In the genomic region with DNA sequence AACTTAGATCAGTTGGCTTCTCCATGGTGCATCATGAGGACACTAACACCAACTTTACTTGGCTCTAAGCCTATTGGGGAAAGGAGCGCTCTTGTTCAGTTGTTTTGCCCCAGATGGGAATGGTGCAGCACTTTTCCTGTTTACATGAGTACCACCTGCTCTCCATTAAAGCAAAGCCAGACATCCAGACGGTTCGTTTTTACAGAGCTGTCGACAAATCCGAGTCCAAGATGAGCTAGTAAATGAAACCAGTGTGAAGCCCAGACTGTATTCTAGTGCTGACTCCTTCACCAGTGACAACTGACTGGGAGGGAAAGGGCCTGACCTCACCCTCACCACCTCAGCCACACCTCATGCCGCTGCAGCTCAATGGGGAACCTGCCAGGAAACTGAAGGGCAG, we compare ENCODE assay signal across 11 mouse cellular contexts. TPM values are rescaled to one million over a fixed set of nuclear protein-coding genes. Genes with fewer than 3 reads are reported as not detected.
DNase-seq lines count a peak whose midpoint lies in the region; ATAC-seq and TF ChIP-seq lines count a peak whose summit lies in the region.
"Had no signal": no experiment of that assay in that cellular context is flagged by ENCODE, and none has a peak within 500 bp of the region (broad histone marks: within the 10 kb centered on the region; RNA-seq: fewer than 3 reads in every experiment).

No protein-coding gene starts in this region.

- no peak overlapping the region for H3K27ac ChIP-seq in forebrain, embryonic 13.5 days
- H3K27ac ChIP-seq in forebrain, embryonic 11.5 days (ENCODE audit: low read depth, low read length), result no peak overlapping the region
- H3K27ac ChIP-seq in lung, embryonic 14.5 days (ENCODE audit: low read depth), result no peak overlapping the region
- H3K27ac ChIP-seq in hindbrain, embryonic 12.5 days, result no peak overlapping the region
- H3K27ac ChIP-seq: liver, embryonic 13.5 days; neural tube, embryonic 13.5 days had no signal

- WGBS in forebrain, embryonic 13.5 days, result 59% methylated on average over 6 of the region's 6 CpGs
- WGBS in forebrain, embryonic 11.5 days, result 70% methylated on average over 6 of the region's 6 CpGs
- 22% methylated on average over 6 of the region's 6 CpGs for WGBS in lung, embryonic 14.5 days
- WGBS in hindbrain, embryonic 12.5 days, result 63% methylated on average over 6 of the region's 6 CpGs

- H3K9me3 ChIP-seq in forebrain, embryonic 13.5 days (replicated peaks), result no peaks in the 10 kb centered on the region
- no peaks in the 10 kb centered on the region for H3K9me3 ChIP-seq in forebrain, embryonic 11.5 days (ENCODE audit: control insufficient read depth, low read length)
- no peaks in the 10 kb centered on the region for H3K9me3 ChIP-seq in lung, embryonic 14.5 days (ENCODE audit: low read depth, low read length)
- no peaks in the 10 kb centered on the region for H3K9me3 ChIP-seq in hindbrain, embryonic 12.5 days (replicated peaks)
- H3K9me3 ChIP-seq: liver, embryonic 13.5 days; neural tube, embryonic 13.5 days had no signal

- no peak for DNase-seq in forebrain, embryonic 11.5 days (ENCODE audit: low spot score)
- peak; percentile 32 for DNase-seq in lung, embryonic 14.5 days
- DNase-seq in lung, adult 18-20 months, result no peak
- peak; percentile 73 for DNase-seq in layer of hippocampus, adult 9-11 months
- DNase-seq in telencephalon, adult 2 months (ENCODE audit: low read depth, low spot score), result peak; percentile 35
- no peak for DNase-seq in left cerebral cortex, adult 18-20 months (ENCODE audit: low spot score in 2 of 2)
- DNase-seq: cerebellum, adult 11 months; liver, embryonic 13.5 days had no signal

- no peak overlapping the region for H3K4me3 ChIP-seq in forebrain, embryonic 13.5 days
- no peak overlapping the region for H3K4me3 ChIP-seq in forebrain, embryonic 11.5 days (ENCODE audit: low read depth, low read length)
- no peak overlapping the region for H3K4me3 ChIP-seq in lung, embryonic 14.5 days (ENCODE audit: low read depth, low read length)
- H3K4me3 ChIP-seq in hindbrain, embryonic 12.5 days, result no peak overlapping the region
- H3K4me3 ChIP-seq: liver, embryonic 13.5 days; neural tube, embryonic 13.5 days had no signal

- TF ChIP-seq CTCF in lung, embryonic 14.5 days (IDR thresholded peaks at IDR 0.05; ENCODE audit: low read depth), result no peak

- H3K4me1 ChIP-seq in forebrain, embryonic 13.5 days, result no peaks in the 10 kb centered on the region
- no peaks in the 10 kb centered on the region for H3K4me1 ChIP-seq in forebrain, embryonic 11.5 days (replicated peaks; ENCODE audit: control insufficient read depth, insufficient read depth, low read length)
- H3K4me1 ChIP-seq in lung, embryonic 14.5 days (ENCODE audit: insufficient read depth), result no peaks in the 10 kb centered on the region
- no peaks in the 10 kb centered on the region for H3K4me1 ChIP-seq in hindbrain, embryonic 12.5 days
- H3K4me1 ChIP-seq: liver, embryonic 13.5 days; neural tube, embryonic 13.5 days had no signal

- peak; percentile 44; the same call in 1 of the 2 replicates for ATAC-seq in forebrain, embryonic 13.5 days
- ATAC-seq in forebrain, embryonic 11.5 days (replicated peaks; ENCODE audit: low FRiP score), result no peak
- ATAC-seq in lung, embryonic 14.5 days (ENCODE audit: insufficient read depth), result no peak
- ATAC-seq in hindbrain, embryonic 12.5 days (ENCODE audit: low FRiP score), result no peak

- peaks cover 44% of the 10 kb centered on the region for H3K36me3 ChIP-seq in forebrain, embryonic 13.5 days (ENCODE audit: poor library complexity, severe bottlenecking)
- H3K36me3 ChIP-seq in forebrain, embryonic 11.5 days (ENCODE audit: control insufficient read depth, insufficient read depth, low read length), result peaks cover 9% of the 10 kb centered on the region
- H3K36me3 ChIP-seq in lung, embryonic 14.5 days (ENCODE audit: insufficient read depth), result peaks cover 46% of the 10 kb centered on the region
- peaks cover 46% of the 10 kb centered on the region for H3K36me3 ChIP-seq in hindbrain, embryonic 12.5 days

- H3K9ac ChIP-seq in forebrain, embryonic 13.5 days, result no peak overlapping the region
- no peak overlapping the region for H3K9ac ChIP-seq in forebrain, embryonic 11.5 days (ENCODE audit: low read length)
- H3K9ac ChIP-seq in lung, embryonic 14.5 days, result no peak overlapping the region
- H3K9ac ChIP-seq in hindbrain, embryonic 12.5 days, result no peak overlapping the region
- H3K9ac ChIP-seq: liver, embryonic 13.5 days; neural tube, embryonic 13.5 days had no signal

- H3K27me3 ChIP-seq in forebrain, embryonic 13.5 days, result no peaks in the 10 kb centered on the region
- H3K27me3 ChIP-seq in forebrain, embryonic 11.5 days (ENCODE audit: control insufficient read depth, insufficient read depth, low read length), result no peaks in the 10 kb centered on the region
- H3K27me3 ChIP-seq in lung, embryonic 14.5 days (ENCODE audit: insufficient read depth, low read length), result no peaks in the 10 kb centered on the region
- H3K27me3 ChIP-seq in hindbrain, embryonic 12.5 days, result no peaks in the 10 kb centered on the region
- H3K27me3 ChIP-seq: liver, embryonic 13.5 days; neural tube, embryonic 13.5 days had no signal

- no peak overlapping the region for H3K4me2 ChIP-seq in forebrain, embryonic 13.5 days
- no peak overlapping the region for H3K4me2 ChIP-seq in forebrain, embryonic 11.5 days (ENCODE audit: low read depth, low read length, severe bottlenecking)
- H3K4me2 ChIP-seq in lung, embryonic 14.5 days, result no peak overlapping the region
- no peak overlapping the region for H3K4me2 ChIP-seq in hindbrain, embryonic 12.5 days (replicated peaks)
- H3K4me2 ChIP-seq: liver, embryonic 13.5 days; neural tube, embryonic 13.5 days had no signal

RNA-seq across cellular contexts. Expression of gene Agbl5, which starts 9.9 kb away (rescaled TPM):
- polyA plus RNA-seq in forebrain, embryonic 13.5 days (2015; fragmentation: Nextera tagmentation; extraction: Ambion mirVana), result 22.7 and 25.3 TPM in 2 replicates
- polyA plus RNA-seq in forebrain, embryonic 11.5 days (2014; fragmentation: Nextera tagmentation; extraction: Ambion mirVana), result 34.5 and 37.3 TPM in 2 replicates
- polyA plus RNA-seq in lung, embryonic 14.5 days (2014; fragmentation: Nextera tagmentation; extraction: Ambion mirVana), result 25.2 and 26.0 TPM in 2 replicates
- polyA plus RNA-seq in hindbrain, embryonic 12.5 days (2016; fragmentation: Nextera tagmentation; extraction: Ambion mirVana), result 32.4 and 36.9 TPM in 2 replicates
- 10 to 100 TPM; 15.6 to 16.4 TPM for total RNA-seq in left cerebral cortex, adult 18-20 months (2021)

RNA-seq across cellular contexts. Expression of gene Tmem214, which starts 10.8 kb away (rescaled TPM):
- 44.0 and 46.8 TPM in 2 replicates for polyA plus RNA-seq in forebrain, embryonic 13.5 days (2015; fragmentation: Nextera tagmentation; extraction: Ambion mirVana)
- 49.8 and 52.2 TPM in 2 replicates for polyA plus RNA-seq in forebrain, embryonic 11.5 days (2014; fragmentation: Nextera tagmentation; extraction: Ambion mirVana)
- polyA plus RNA-seq in lung, embryonic 14.5 days (2014; fragmentation: Nextera tagmentation; extraction: Ambion mirVana), result 72.3 and 72.5 TPM in 2 replicates
- polyA plus RNA-seq in hindbrain, embryonic 12.5 days (2016; fragmentation: Nextera tagmentation; extraction: Ambion mirVana), result 66.8 and 68.5 TPM in 2 replicates
- total RNA-seq in left cerebral cortex, adult 18-20 months (2021), result 10 to 100 TPM; 63.7 to 68.0 TPM

RNA-seq across cellular contexts. Expression of gene Ost4, which starts 29.0 kb away (rescaled TPM):
- 325 and 333 TPM in 2 replicates for polyA plus RNA-seq in forebrain, embryonic 13.5 days (2015; fragmentation: Nextera tagmentation; extraction: Ambion mirVana)
- polyA plus RNA-seq in forebrain, embryonic 11.5 days (2014; fragmentation: Nextera tagmentation; extraction: Ambion mirVana), result 339 and 356 TPM in 2 replicates
- polyA plus RNA-seq in lung, embryonic 14.5 days (2014; fragmentation: Nextera tagmentation; extraction: Ambion mirVana), result 472 and 477 TPM in 2 replicates
- 256 and 303 TPM in 2 replicates for polyA plus RNA-seq in hindbrain, embryonic 12.5 days (2016; fragmentation: Nextera tagmentation; extraction: Ambion mirVana)
- 100 to 1,000 TPM; 103 to 111 TPM for total RNA-seq in left cerebral cortex, adult 18-20 months (2021)

RNA-seq across cellular contexts. Expression of gene Emilin1, which starts 34.6 kb away (rescaled TPM):
- 10.3 and 15.7 TPM in 2 replicates for polyA plus RNA-seq in forebrain, embryonic 13.5 days (2015; fragmentation: Nextera tagmentation; extraction: Ambion mirVana)
- 44.6 and 44.7 TPM in 2 replicates for polyA plus RNA-seq in forebrain, embryonic 11.5 days (2014; fragmentation: Nextera tagmentation; extraction: Ambion mirVana)
- 162 and 185 TPM in 2 replicates for polyA plus RNA-seq in lung, embryonic 14.5 days (2014; fragmentation: Nextera tagmentation; extraction: Ambion mirVana)
- polyA plus RNA-seq in hindbrain, embryonic 12.5 days (2016; fragmentation: Nextera tagmentation; extraction: Ambion mirVana), result 121 and 122 TPM in 2 replicates
- total RNA-seq in left cerebral cortex, adult 18-20 months (2021), result 1 to 10 TPM; 2.6 to 3.6 TPM

RNA-seq across cellular contexts. Expression of gene Khk, which starts 42.6 kb away (rescaled TPM):
- polyA plus RNA-seq in forebrain, embryonic 13.5 days (2015; fragmentation: Nextera tagmentation; extraction: Ambion mirVana), result 3.3 and 7.6 TPM in 2 replicates
- 6.9 and 7.1 TPM in 2 replicates for polyA plus RNA-seq in forebrain, embryonic 11.5 days (2014; fragmentation: Nextera tagmentation; extraction: Ambion mirVana)
- 13.0 and 15.0 TPM in 2 replicates for polyA plus RNA-seq in lung, embryonic 14.5 days (2014; fragmentation: Nextera tagmentation; extraction: Ambion mirVana)
- 5.6 and 7.1 TPM in 2 replicates for polyA plus RNA-seq in hindbrain, embryonic 12.5 days (2016; fragmentation: Nextera tagmentation; extraction: Ambion mirVana)
- total RNA-seq in left cerebral cortex, adult 18-20 months (2021), result 10 to 100 TPM; 15.8 to 19.3 TPM

Comparison
In these comparisons a context has a peak if more than half of its experiments do, and no peak if none do; other contexts are left out.
1. DNase-seq: peak in lung, embryonic 14.5 days (single experiment), layer of hippocampus, adult 9-11 months (single experiment) and telencephalon, adult 2 months (single experiment); none in forebrain, embryonic 11.5 days (single experiment), lung, adult 18-20 months (0 of 2) and left cerebral cortex, adult 18-20 months (0 of 2).